Mouse (Mus musculus): ENCODE measurements around the gene Cars2.

- TF ChIP-seq CTCF (IDR thresholded peaks at IDR 0.05; ENCODE audit: control insufficient read depth, insufficient read depth, insufficient read length) (no peak), CEBPB (IDR thresholded peaks at IDR 0.05; ENCODE audit: low read depth) (no peak), FOSL1 (IDR thresholded peaks at IDR 0.05; ENCODE audit: insufficient read depth, low read length, poor library complexity, severe bottlenecking) (no peak), USF1 (IDR thresholded peaks at IDR 0.05; ENCODE audit: low read depth) (no peak)
Measured at GRCm38 (mm10) chr8:11592296-11592695, 41.7 kb upstream of the Cars2 start.
